Mouse (Mus musculus): ENCODE data around the gene Pdia5.

The Pdia5 gene

GRCm38 (mm10) chr16:35441346-35442025 lies 49.2 kb downstream of the Pdia5 start:
- DNase-seq (ENCODE audit: low spot score in 2 of 2), result peak; percentile 84

- no peak for DNase-seq (ENCODE audit: low spot score in 2 of 2)
Measured at GRCm38 (mm10) chr16:35439046-35439445, 51.6 kb downstream of the Pdia5 start.

DNA sequence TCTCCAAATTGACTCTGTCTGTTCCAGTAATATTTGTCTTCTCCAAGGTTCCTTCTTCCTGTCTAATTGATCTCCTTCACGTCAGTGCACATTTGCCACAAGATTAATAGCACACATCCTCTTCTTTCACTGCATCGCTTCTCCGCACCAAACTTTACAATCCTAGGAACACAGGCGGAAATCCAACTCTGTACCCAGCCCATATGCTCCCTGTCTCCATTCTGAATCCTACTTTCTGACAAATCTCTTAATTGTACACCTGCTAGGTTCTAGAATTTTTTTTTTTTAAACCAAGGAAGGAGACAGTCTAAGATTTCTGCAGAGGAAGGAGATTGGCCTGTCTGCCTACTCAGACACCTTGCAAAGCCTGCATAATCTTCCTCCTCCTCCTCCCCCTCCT lies 59.1 kb downstream of the Pdia5 start:
- DNase-seq (ENCODE audit: low spot score in 2 of 2), result peak in 1 of 2 experiments; percentile 11

GRCm38 (mm10) chr16:35424926-35425325 lies 65.7 kb downstream of the Pdia5 start:
- no peak for DNase-seq (ENCODE audit: low spot score in 2 of 2)

DNA sequence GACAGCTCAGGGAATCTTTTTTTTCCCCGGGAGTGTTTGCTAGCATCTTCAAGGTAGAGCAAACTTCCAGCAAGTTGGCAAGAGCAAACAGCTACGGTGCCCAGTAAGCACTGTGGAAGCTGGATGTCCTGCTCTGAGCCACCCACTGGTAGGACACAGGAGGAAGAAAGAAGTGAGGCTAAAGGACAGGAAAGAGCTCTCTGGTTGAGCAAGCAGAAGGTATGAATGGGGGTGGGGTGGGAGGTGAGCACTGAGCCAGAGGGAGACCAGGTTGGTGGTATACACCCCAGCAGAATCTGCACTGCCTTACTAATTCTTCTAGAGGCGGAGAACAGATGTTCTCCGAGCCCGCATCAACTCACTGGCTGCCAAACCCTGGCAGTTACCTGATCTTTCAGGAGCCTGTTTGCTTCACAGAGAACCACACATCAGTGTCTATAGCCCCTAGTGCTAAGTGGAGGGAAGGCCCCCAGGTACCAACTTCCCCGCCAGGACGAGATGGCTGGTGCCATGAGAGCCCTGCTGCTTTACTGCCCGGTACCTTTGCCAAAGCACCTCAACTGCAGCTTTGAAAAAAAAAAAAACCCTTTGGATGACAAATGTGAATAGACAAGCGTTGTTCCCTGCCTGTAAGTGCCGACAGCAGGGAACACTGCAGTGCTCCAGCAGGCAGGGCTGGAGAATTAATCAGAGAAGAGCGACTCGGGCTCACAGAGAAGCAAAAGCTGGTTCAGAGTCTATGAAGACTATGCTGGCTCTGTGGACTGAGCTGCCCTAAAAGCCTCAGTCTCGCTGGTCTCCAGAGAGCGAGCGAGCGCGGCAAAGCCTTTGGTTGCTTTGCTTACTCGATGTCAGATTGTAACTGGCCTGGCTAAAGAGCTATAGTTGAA lies 67.2 kb downstream of the Pdia5 start:
- no peak for DNase-seq (ENCODE audit: low spot score in 2 of 2)

- DNase-seq (ENCODE audit: low spot score in 2 of 2), result no peak
Measured at GRCm38 (mm10) chr16:35422705-35423104, 68.0 kb downstream of the Pdia5 start.

GRCm38 (mm10) chr16:35422141-35422540 lies 68.5 kb downstream of the Pdia5 start:
- peak; percentile 18 to 26 for DNase-seq (ENCODE audit: low spot score in 2 of 2)

GRCm38 (mm10) chr16:35414616-35415015 lies 76.1 kb downstream of the Pdia5 start:
- no peak for DNase-seq (ENCODE audit: low spot score in 2 of 2)

- no peak for DNase-seq (ENCODE audit: low spot score in 2 of 2)
Measured at GRCm38 (mm10) chr16:35406706-35407105, 84.0 kb downstream of the Pdia5 start.

GRCm38 (mm10) chr16:35406166-35406565 lies 84.5 kb downstream of the Pdia5 start:
- no peak for DNase-seq (ENCODE audit: low spot score in 2 of 2)

DNA sequence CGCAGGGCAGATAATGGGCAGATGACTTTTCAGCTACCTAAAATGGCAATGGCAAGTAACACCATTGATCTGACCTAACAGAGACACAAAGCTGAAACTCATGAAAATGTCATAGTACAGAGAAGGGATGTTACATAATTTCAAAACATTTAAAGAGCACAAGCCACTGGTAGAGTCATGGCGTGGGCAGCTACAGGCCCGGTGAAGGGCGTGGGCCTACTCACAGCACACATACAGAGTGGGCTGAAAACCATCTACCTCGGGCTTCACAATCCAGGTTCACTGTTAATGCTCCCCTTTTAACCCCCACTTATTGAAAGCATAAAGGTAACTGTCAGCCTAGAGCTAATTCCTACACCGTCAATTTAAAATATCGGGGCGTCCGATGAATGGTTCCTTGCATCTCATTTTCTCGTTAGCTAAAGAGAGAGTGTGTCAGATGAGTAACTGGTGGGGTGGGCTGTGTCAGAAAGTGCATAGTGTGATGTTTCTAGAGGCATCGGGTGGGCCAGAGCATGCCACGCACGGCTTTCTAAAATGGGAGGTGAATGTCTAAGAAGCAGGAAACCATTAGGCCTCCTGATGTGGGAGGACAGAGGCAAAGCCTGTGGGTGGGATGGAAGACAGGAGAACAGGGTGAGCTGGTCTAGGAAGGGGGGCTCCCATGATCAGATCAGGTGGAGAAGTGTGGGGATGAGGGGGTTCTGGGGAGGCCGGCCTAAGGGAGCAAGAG lies 85.2 kb downstream of the Pdia5 start:
- peak in 1 of 2 experiments; percentile 5 for DNase-seq (ENCODE audit: low spot score in 2 of 2)

- DNase-seq (ENCODE audit: low spot score in 2 of 2), result no peak
Measured at GRCm38 (mm10) chr16:35404864-35405263, 85.8 kb downstream of the Pdia5 start.

- DNase-seq (ENCODE audit: low spot score in 2 of 2), result no peak
Measured at GRCm38 (mm10) chr16:35403891-35404290, 86.8 kb downstream of the Pdia5 start.

GRCm38 (mm10) chr16:35403356-35403755 lies 87.3 kb downstream of the Pdia5 start:
- DNase-seq (ENCODE audit: low spot score in 2 of 2), result no peak

DNA sequence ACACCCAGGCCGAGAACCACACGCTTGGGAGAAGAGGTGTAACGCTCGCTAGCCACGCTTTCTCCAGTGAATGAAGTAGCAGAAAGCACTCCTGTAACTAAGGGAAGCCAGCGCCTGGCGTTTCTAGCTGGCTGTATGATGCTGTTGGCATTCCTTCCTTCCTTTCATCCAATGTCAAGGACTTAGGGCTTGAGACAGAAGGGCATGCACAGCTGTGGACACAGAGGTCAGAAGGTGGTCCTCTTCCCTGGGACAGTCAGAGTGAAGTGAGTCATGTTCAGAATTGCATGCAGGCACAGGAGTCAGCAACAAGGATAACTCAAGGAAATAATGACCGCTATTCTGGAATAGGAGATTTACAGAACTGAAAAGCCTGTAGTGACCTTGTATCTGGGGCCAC lies 97.9 kb downstream of the Pdia5 start:
- DNase-seq (ENCODE audit: low spot score in 2 of 2), result no peak

- no peak for DNase-seq (ENCODE audit: low spot score in 2 of 2)
Measured at GRCm38 (mm10) chr16:35385654-35386053, 105.0 kb downstream of the Pdia5 start.

- DNase-seq (ENCODE audit: low spot score in 2 of 2), result no peak
Measured at GRCm38 (mm10) chr16:35380048-35380447, 110.6 kb downstream of the Pdia5 start.

DNA sequence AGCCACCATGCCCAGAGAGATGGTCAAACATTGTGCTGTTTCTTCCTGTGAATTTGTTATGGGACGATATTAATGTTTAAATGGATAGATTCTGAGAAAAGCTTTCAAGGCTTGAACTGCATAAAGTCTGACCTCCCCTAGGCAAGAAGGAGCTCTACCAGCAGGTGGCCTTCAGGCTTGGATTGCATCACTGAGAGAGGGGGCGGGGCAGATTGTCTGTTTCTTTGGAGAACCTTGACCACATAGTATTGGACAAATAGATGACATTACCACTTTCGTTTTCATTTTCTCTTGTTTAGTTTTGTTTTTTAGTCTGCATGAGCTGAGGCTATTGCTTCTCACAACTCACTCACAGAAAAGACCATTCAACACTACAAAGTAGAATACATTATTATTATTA lies 111.3 kb downstream of the Pdia5 start:
- DNase-seq (ENCODE audit: low spot score in 2 of 2), result no peak

DNA sequence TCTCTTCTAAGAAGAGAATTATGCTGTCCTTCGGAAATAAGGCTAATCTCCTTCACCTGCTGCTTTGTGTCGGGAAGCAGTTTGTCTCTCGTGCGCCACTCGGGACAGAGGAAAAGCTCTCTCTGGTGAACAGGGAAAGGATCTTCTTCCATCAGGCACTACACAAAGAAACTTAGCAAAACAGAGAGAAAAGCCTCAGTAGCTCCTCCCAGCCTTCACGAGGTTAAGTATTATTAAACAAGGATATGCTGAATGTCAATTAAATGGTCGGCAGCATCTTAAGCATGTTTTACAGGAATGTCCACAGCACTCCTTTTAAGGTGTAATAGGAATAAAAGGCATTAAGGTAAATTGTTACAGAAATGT lies 126.6 kb downstream of the Pdia5 start:
- DNase-seq (ENCODE audit: low spot score in 2 of 2), result no peak

- peak; percentile 92 to 94 for DNase-seq (ENCODE audit: low spot score in 2 of 2)
Measured at GRCm38 (mm10) chr16:35363150-35364062, 127.3 kb downstream of the Pdia5 start, which contains the start of gene Sec22a. TSS of gene Sec22a (minus strand) at chr16:35363918.

- no peak for DNase-seq (ENCODE audit: low spot score in 2 of 2)
Measured at GRCm38 (mm10) chr16:35362221-35362620, 128.5 kb downstream of the Pdia5 start.
